Mouse (Mus musculus) T-helper 2 cell (primary cell): ENCODE results near the gene Kat2a.

Source experiments
- in situ Hi-C: fragments of 300-600 bp; cut with MboI, MseI; formaldehyde crosslinking; loops from one replicate; pipeline ENCODE4 v1.15.1; 2025; ENCODE audit warnings: high pct_unique_total_duplicates

Kat2a gene

GRCm38 (mm10) chr11:100710977-100711376 is 1.3 kb downstream of the Kat2a start:
- in situ Hi-C loops, result no loop called here

- in situ Hi-C loops, result no loop called here
These were observed 1.7 kb downstream of the Kat2a start for GRCm38 (mm10) chr11:100710528-100710927.

GRCm38 (mm10) chr11:100709201-100709810 is 3.0 kb downstream of the Kat2a start:
- in situ Hi-C loops, result loop anchor here (5.0 kb wide), 1 partner anchor 137 kb away; the partner anchor contains the start of gene Cnp

- in situ Hi-C loops, result loop anchor here (5.0 kb wide), 1 partner anchor 133 kb away; the partner anchor contains the start of gene Cnp
These were observed 7.0 kb downstream of the Kat2a start for GRCm38 (mm10) chr11:100705095-100705747.

GRCm38 (mm10) chr11:100703851-100704531 is 8.3 kb downstream of the Kat2a start, which contains the start of gene Dhx58:
TSS of gene Dhx58 (minus strand) at chr11:100704271.
- in situ Hi-C loops, result no loop called here

GRCm38 (mm10) chr11:100703366-100703765 is 8.9 kb downstream of the Kat2a start:
- in situ Hi-C loops, result no loop called here

GRCm38 (mm10) chr11:100702906-100703305 is 9.4 kb downstream of the Kat2a start:
- in situ Hi-C loops, result no loop called here

GRCm38 (mm10) chr11:100702081-100702851 is 10.0 kb downstream of the Kat2a start:
- in situ Hi-C loops, result no loop called here

- in situ Hi-C loops, result no loop called here
These were observed 11.0 kb downstream of the Kat2a start for GRCm38 (mm10) chr11:100701301-100701700.

GRCm38 (mm10) chr11:100700710-100701109 is 11.6 kb downstream of the Kat2a start:
- in situ Hi-C loops, result no loop called here

- in situ Hi-C loops, result no loop called here
These were observed 14.3 kb downstream of the Kat2a start for GRCm38 (mm10) chr11:100697921-100698320.

- in situ Hi-C loops, result no loop called here
These were observed 17.3 kb downstream of the Kat2a start for GRCm38 (mm10) chr11:100694926-100695325.

- in situ Hi-C loops, result no loop called here
These were observed 19.1 kb downstream of the Kat2a start for GRCm38 (mm10) chr11:100693154-100693553.

- in situ Hi-C loops, result no loop called here
These were observed 20.1 kb downstream of the Kat2a start, which contains the start of gene Zfp385c for GRCm38 (mm10) chr11:100692164-100692616. TSS of gene Zfp385c (minus strand) at chr11:100692455.

- in situ Hi-C loops, result no loop called here
These were observed 21.9 kb downstream of the Kat2a start for GRCm38 (mm10) chr11:100690389-100690788.

GRCm38 (mm10) chr11:100688443-100688842 is 23.8 kb downstream of the Kat2a start:
- in situ Hi-C loops, result no loop called here

GRCm38 (mm10) chr11:100687265-100687664 is 25.0 kb downstream of the Kat2a start:
- in situ Hi-C loops, result no loop called here

GRCm38 (mm10) chr11:100685371-100685770 is 26.9 kb downstream of the Kat2a start:
- in situ Hi-C loops, result no loop called here

GRCm38 (mm10) chr11:100684084-100684483 is 28.2 kb downstream of the Kat2a start:
- in situ Hi-C loops, result no loop called here

- in situ Hi-C loops, result no loop called here
These were observed 29.7 kb downstream of the Kat2a start for GRCm38 (mm10) chr11:100682526-100682925.

GRCm38 (mm10) chr11:100681826-100682225 is 30.4 kb downstream of the Kat2a start:
- in situ Hi-C loops, result no loop called here

GRCm38 (mm10) chr11:100677810-100678209 is 34.5 kb downstream of the Kat2a start:
- in situ Hi-C loops, result loop anchor here (5.0 kb wide), 1 partner anchor 36 kb away; no protein-coding TSS in a partner anchor
